Mouse (Mus musculus) natural killer cell, adult 2 months (primary cell): ENCODE results near the gene Rassf8.

ENCODE experiments used
- DNase-seq, 2 experiments: peaks; one replicate each; pipeline ENCODE4 v3.0.0; 2022; ENCODE audit warnings: low spot score in 2 of 2

The Rassf8 gene

GRCm38 (mm10) chr6:145746132-145746849 lies at the start of gene Rassf8:
Gene Rassf8, plus strand, starts transcription at chr6:145746748.
- peak; percentile 31 to 65 for DNase-seq

- DNase-seq, result no peak
Measured at GRCm38 (mm10) chr6:145701021-145701540, 45.5 kb upstream of the Rassf8 start.

GRCm38 (mm10) chr6:145703667-145704066 lies 42.9 kb upstream of the Rassf8 start:
- no peak for DNase-seq

GRCm38 (mm10) chr6:145709956-145710720 lies 36.4 kb upstream of the Rassf8 start:
- no peak for DNase-seq

GRCm38 (mm10) chr6:145710797-145711196 lies 35.8 kb upstream of the Rassf8 start:
- DNase-seq, result no peak

- DNase-seq, result no peak
Measured at GRCm38 (mm10) chr6:145711320-145711719, 35.2 kb upstream of the Rassf8 start.

- no peak for DNase-seq
Measured at GRCm38 (mm10) chr6:145713241-145714114, 33.1 kb upstream of the Rassf8 start.

- DNase-seq, result no peak
Measured at GRCm38 (mm10) chr6:145714131-145714530, 32.4 kb upstream of the Rassf8 start.

GRCm38 (mm10) chr6:145722596-145722995 lies 24.0 kb upstream of the Rassf8 start:
- DNase-seq, result no peak

GRCm38 (mm10) chr6:145723131-145723863 lies 23.3 kb upstream of the Rassf8 start:
- no peak for DNase-seq

GRCm38 (mm10) chr6:145725849-145726248 lies 20.7 kb upstream of the Rassf8 start:
- no peak for DNase-seq

- DNase-seq, result no peak
Measured at GRCm38 (mm10) chr6:145726986-145727385, 19.6 kb upstream of the Rassf8 start.

GRCm38 (mm10) chr6:145732868-145733267 lies 13.7 kb upstream of the Rassf8 start:
- no peak for DNase-seq

- no peak for DNase-seq
Measured at GRCm38 (mm10) chr6:145733276-145733675, 13.3 kb upstream of the Rassf8 start.

GRCm38 (mm10) chr6:145733911-145734310 lies 12.6 kb upstream of the Rassf8 start:
- DNase-seq, result no peak

- DNase-seq, result no peak
Measured at GRCm38 (mm10) chr6:145736099-145736498, 10.4 kb upstream of the Rassf8 start.

- no peak for DNase-seq
Measured at GRCm38 (mm10) chr6:145739231-145739630, 7.3 kb upstream of the Rassf8 start.

GRCm38 (mm10) chr6:145740011-145740410 lies 6.5 kb upstream of the Rassf8 start:
- no peak for DNase-seq

GRCm38 (mm10) chr6:145745291-145745690 lies 1.3 kb upstream of the Rassf8 start:
- no peak for DNase-seq

GRCm38 (mm10) chr6:145746921-145747670 lies 548 bp downstream of the Rassf8 start:
- DNase-seq, result peak; percentile 2 to 5
